Mouse (Mus musculus): ENCODE data around the gene Spint2.

DNA sequence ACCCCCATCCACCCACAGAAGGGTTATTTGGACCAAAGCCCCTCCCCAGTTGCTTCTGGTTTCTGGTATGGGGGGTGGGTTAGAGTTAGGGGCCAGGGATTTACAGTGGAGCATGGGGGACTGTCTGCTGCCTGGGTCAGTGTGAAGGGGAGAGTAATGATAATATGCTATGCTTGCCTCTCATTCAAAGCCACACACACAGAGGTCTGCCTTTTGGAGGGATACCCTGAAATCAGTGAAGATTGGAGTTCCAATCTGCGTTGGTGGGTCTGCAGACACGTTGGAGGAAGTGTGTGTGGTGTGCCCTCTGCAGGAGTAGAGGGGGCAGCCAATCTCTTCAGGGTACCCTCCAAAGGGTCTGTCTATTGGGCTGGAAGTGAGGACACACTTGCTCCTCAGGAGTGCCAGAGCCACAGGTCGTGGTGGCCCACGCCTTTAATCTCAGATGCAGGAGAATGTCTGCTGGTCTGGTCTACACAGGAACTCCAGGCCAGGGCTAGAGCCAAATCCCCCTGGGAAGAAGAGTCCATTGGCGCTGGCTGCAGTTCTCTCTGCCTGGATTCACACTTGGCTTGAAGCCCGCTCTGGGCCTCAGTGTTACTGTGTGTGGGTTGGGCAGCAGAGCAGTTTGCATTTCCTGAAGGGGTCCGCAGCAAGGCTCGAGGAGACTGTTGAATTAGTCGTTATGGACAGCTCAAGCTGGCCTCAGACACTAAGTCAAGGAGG lies 23.7 kb upstream of the Spint2 start:
- TF ChIP-seq POLR2A (IDR thresholded peaks at IDR 0.05; ENCODE audit: extremely low read depth, insufficient read depth, low read length) (no peak), CTCF (IDR thresholded peaks at IDR 0.05; ENCODE audit: extremely low read depth, insufficient read depth, low read length) (no peak)

All from cortical plate, adult 2 months (tissue).